Mouse (Mus musculus) heart, postnatal 0 days (tissue): Measurements from ENCODE around the gene Atad5. TPM values are rescaled to one million over a fixed set of nuclear protein-coding genes. Genes with fewer than 3 reads are reported as not detected.

Source experiments
- ATAC-seq: fragments of 200-750 bp; cut with Nextera tagmentation; 2 replicates; pipeline ENCODE4 v1.8.0; 2017; ENCODE audit warnings: low read depth, moderate number of reproducible peaks, moderate library complexity; ENCODE audit not compliant: insufficient read depth
- DNase-seq: peaks from one replicate; pipeline ENCODE4 v3.0.0-alpha.2; 2016; ENCODE audit warnings: low spot score
- H3K27ac ChIP-seq: fragments of 300-500 bp; sonication (generic); 2 replicates; pipeline ENCODE4 v1.5.1; 2014; ENCODE audit warnings: low read depth, mild to moderate bottlenecking
- H3K27me3 ChIP-seq: fragments of 300-500 bp; sonication (generic); 2 replicates; pipeline ENCODE4 v1.6.1; 2014; ENCODE audit warnings: low read length, mixed read lengths; ENCODE audit not compliant: control insufficient read depth, insufficient read depth
- H3K36me3 ChIP-seq: fragments of 300-500 bp; sonication (generic); replicated peaks from 2 replicates; pipeline ENCODE4 v1.6.1; 2014; ENCODE audit warnings: low read length, mixed read lengths; ENCODE audit not compliant: control insufficient read depth, insufficient read depth
- H3K4me1 ChIP-seq: fragments of 300-500 bp; sonication (generic); 2 replicates; pipeline ENCODE4 v1.6.1; 2014; ENCODE audit warnings: antibody characterized with exemption; ENCODE audit not compliant: control insufficient read depth, insufficient read depth
- H3K4me2 ChIP-seq: fragments of 300-500 bp; sonication (generic); 2 replicates; pipeline ENCODE4 v1.6.1; 2014; ENCODE audit warnings: low read depth, mild to moderate bottlenecking, low read length, moderate library complexity
- H3K4me3 ChIP-seq: fragments of 300-500 bp; sonication (generic); 2 replicates; pipeline ENCODE4 v1.5.1; 2014; ENCODE audit warnings: low read depth, low read length
- H3K9ac ChIP-seq: fragments of 300-500 bp; sonication (generic); replicated peaks from 2 replicates; pipeline ENCODE4 v1.6.1; 2014; ENCODE audit warnings: low read depth, low read length, mixed read lengths
- H3K9me3 ChIP-seq: fragments of 300-500 bp; sonication (generic); replicated peaks from 2 replicates; pipeline ENCODE4 v1.6.1; 2016; ENCODE audit warnings: low read length; ENCODE audit not compliant: control insufficient read depth
- CTCF ChIP-seq: IDR thresholded peaks from 2 replicates; pipeline ENCODE4 v1.5.1; 2016; ENCODE audit warnings: antibody characterized with exemption, control low read depth, low read depth
- EP300 ChIP-seq: IDR thresholded peaks from 2 replicates; pipeline ENCODE4 v1.6.1; 2016; ENCODE audit warnings: antibody characterized with exemption, low read depth
- WGBS: fragments of 180-500 bp; shearing (Covaris S2); extraction: QIAGEN DNeasy Blood & Tissue Kit; methylation state at CpG from one replicate; pipeline ENCODE4 v1.1.7; 2014; 5-methylcytosine and 5-hydroxymethylcytosine counted together
- polyA plus RNA-seq: library from polyadenylated mRNA; unstranded; fragments of >200 nt; fragmentation: Nextera tagmentation; extraction: Ambion mirVana; gene quantifications from 2 replicates; pipeline ENCODE4 v1.2.1, GENCODE M21; 2015
- total RNA-seq: library from RNA; depleted of rRNA; stranded (reverse); fragments of >200 nt; gene quantifications from 2 replicates; pipeline ENCODE4 v1.2.3, GENCODE M21; 2014; ENCODE audit warnings: low replicate concordance

The Atad5 gene
- total and polyA plus RNA-seq, 2 experiments from 2014 or later: 1.5 to 4.2 TPM

DNA sequence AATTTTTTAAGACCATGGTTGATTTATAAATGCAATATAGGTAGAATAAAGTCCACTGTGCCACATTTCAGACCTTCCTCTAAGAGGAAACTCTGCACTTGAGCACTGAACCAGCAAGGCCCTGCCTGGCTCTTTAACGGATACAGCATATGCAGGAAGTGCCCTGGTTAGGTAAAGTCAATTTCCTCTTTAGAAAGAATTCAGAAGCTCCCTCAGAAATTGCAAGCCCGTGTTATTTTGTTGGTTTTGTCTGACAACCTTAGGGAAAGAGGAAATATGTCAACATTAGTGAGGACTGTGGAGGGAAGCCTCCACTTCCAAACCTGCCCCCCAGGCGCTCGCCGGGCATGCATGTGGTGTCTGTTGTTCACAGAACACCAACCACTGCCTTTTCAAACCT lies 21.6 kb upstream of the Atad5 start:
- ATAC-seq (no peak), DNase-seq (no peak)
- Histone ChIP-seq H3K4me1 (no peaks in the 10 kb centered on the region), H3K36me3 (peaks cover 15% of the 10 kb centered on the region), H3K9ac (no peak overlapping the region), H3K4me2 (no peak overlapping the region; the same call in 1 of the 2 replicates), H3K9me3 (no peaks in the 10 kb centered on the region), H3K27ac (peak overlapping the region; percentile 17; the same call in 1 of the 2 replicates), H3K27me3 (no peaks in the 10 kb centered on the region), H3K4me3 (no peak overlapping the region)
- TF ChIP-seq CTCF: no peak
- no peak for TF ChIP-seq EP300
- 65% methylated on average over 5 of the region's 5 CpGs for WGBS

DNA sequence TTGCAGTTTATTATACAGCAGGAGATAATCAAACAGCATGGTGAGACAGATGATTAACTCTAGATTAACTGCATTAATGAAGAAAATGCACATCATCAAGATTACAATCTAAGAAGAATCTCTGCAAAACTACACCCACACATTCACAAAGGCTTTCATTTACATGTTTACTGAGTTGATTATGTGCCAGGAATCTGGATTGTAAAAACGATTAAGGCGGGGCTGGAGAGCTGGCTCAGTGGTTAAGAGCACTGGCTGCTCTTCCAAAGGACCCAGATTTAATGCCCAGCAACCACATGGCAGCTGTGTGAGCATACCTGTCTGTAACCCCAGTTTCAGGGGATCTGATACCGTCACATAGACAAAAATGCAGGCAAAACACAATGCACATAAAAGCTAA lies 19.4 kb upstream of the Atad5 start:
- no peak for ATAC-seq
- 67% methylated on average over 3 of the region's 3 CpGs for WGBS

DNA sequence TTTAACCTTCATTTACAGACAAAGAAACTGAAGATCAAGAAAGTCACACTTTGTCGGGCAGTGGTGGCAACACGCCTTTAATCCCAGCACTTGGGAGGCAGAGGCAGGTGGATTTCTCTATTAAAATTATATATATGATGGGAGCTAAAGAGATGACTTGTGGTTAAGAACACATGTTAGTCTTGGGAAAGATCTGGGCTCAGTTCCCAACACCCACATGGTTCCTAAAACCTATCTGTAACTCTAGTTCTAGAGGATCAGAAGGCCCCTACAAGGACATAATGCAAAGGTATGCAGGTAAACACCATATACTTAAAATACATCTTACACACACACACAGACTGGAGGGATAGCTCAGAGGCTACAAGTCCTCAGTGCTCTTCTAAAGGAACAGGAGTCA lies 18.2 kb upstream of the Atad5 start:
- 97% methylated on average over 2 of the region's 2 CpGs for WGBS
- no peak overlapping the region for H3K9ac ChIP-seq

More for the DNA sequence above, 19.4 kb upstream of the Atad5 start:
- DNase-seq: no peak
- Histone ChIP-seq H3K36me3 (0 out of 2 replicates have a peak, but pooled peaks cover 3% of the 10 kb centered on the region), H3K27me3 (no peaks in the 10 kb centered on the region), H3K9ac (no peak overlapping the region), H3K9me3 (no peaks in the 10 kb centered on the region), H3K4me3 (no peak overlapping the region), H3K27ac (no peak overlapping the region), H3K4me2 (no peak overlapping the region), H3K4me1 (no peaks in the 10 kb centered on the region)
- TF ChIP-seq EP300 (no peak), CTCF (no peak)

DNA sequence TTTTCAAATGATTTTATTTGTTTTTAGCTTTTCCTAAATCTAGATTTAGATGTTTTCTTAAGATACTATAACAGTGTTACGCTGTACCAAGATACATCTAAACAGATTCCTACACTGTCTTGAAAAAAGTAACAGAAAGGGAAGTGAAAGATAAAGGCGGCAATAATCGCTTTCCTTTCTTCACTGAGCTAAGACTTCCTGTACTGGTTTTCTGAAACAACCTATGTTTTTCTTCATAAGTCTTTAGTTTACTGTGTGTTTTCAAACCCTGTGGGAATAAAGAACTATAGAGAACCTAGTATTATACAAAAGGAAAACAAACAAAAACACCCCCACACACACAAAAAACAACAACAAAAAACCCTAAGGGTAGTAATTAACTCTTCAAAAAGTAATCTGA lies 16.8 kb upstream of the Atad5 start:
- 0 out of 2 replicates have a peak, but pooled peaks cover 6% of the 10 kb centered on the region for H3K36me3 ChIP-seq
- no peaks in the 10 kb centered on the region for H3K27me3 ChIP-seq
- no peak for TF ChIP-seq EP300
- TF ChIP-seq CTCF: no peak
- no peak overlapping the region for H3K4me2 ChIP-seq
- H3K9ac ChIP-seq: no peak overlapping the region
- WGBS: 62% methylated on average over 3 of the region's 3 CpGs
- no peaks in the 10 kb centered on the region for H3K9me3 ChIP-seq
- H3K27ac ChIP-seq: no peak overlapping the region
- no peaks in the 10 kb centered on the region for H3K4me1 ChIP-seq
- DNase-seq (no peak), ATAC-seq (no peak)
- H3K4me3 ChIP-seq: no peak overlapping the region

More for the DNA sequence above, 18.2 kb upstream of the Atad5 start:
- no peak overlapping the region for H3K4me3 ChIP-seq
- TF ChIP-seq CTCF: no peak
- TF ChIP-seq EP300: no peak
- DNase-seq (no peak), ATAC-seq (no peak)
- no peak overlapping the region for H3K4me2 ChIP-seq
- no peaks in the 10 kb centered on the region for H3K27me3 ChIP-seq
- no peaks in the 10 kb centered on the region for H3K4me1 ChIP-seq
- H3K27ac ChIP-seq: no peak overlapping the region
- 0 out of 2 replicates have a peak, but pooled peaks cover 3% of the 10 kb centered on the region for H3K36me3 ChIP-seq
- H3K9me3 ChIP-seq: no peaks in the 10 kb centered on the region

DNA sequence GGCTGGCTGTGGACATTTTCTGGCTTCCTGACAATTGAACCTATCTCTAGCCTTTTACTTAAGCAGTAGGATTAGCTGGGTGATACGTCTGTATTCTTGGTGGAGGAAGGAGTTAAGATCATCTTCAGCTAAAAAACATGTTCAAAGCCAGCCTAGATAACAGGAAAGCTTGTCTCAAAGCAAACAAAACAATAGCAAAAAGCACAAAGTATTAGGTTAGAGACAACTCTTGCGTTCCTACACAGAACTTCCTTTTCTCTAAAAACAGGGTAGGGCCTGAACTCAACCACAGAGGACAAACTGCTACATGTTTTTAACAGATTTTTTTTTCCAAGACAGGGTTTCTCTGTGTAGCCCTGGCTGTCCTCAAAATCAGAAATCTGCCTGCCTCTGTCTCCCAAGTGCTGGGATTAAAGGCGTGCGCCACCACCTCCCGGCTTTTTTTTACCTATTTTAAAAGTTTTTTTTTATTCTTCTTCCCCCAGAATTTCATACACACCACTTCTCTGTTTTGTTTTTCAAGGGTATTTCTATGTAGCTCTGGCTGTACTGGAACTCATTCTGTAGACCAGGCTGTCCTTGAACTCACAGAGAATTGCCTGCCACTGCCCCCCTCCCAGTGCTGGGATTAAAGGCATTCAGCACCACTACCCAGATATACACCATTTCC lies 13.5 kb upstream of the Atad5 start:
- no peak for TF ChIP-seq EP300
- no peak for TF ChIP-seq CTCF
- 90% methylated on average over 5 of the region's 5 CpGs for WGBS
- H3K27me3 ChIP-seq: no peaks in the 10 kb centered on the region
- no peak for DNase-seq
- no peak overlapping the region for H3K4me3 ChIP-seq
- H3K36me3 ChIP-seq: 0 out of 2 replicates have a peak, but pooled peaks cover 6% of the 10 kb centered on the region
- H3K9me3 ChIP-seq: no peaks in the 10 kb centered on the region
- H3K27ac ChIP-seq: no peak overlapping the region
- no peak overlapping the region for H3K9ac ChIP-seq
- H3K4me1 ChIP-seq: peaks cover 6% of the 10 kb centered on the region; the same call in 1 of the 2 replicates
- H3K4me2 ChIP-seq: no peak overlapping the region
- ATAC-seq: no peak
